Mouse (Mus musculus): ENCODE measurements around the gene Wdr4. TPM values are rescaled to one million over a fixed set of nuclear protein-coding genes. Genes with fewer than 3 reads are reported as not detected.
"Not testable (repeated sequence)": the region's sequence is repeated elsewhere in the genome, so short reads cannot be mapped to it uniquely, and the experiment has no call there.

The Wdr4 gene
- polyA plus RNA-seq, 1 experiment = 13.8 TPM

DNA sequence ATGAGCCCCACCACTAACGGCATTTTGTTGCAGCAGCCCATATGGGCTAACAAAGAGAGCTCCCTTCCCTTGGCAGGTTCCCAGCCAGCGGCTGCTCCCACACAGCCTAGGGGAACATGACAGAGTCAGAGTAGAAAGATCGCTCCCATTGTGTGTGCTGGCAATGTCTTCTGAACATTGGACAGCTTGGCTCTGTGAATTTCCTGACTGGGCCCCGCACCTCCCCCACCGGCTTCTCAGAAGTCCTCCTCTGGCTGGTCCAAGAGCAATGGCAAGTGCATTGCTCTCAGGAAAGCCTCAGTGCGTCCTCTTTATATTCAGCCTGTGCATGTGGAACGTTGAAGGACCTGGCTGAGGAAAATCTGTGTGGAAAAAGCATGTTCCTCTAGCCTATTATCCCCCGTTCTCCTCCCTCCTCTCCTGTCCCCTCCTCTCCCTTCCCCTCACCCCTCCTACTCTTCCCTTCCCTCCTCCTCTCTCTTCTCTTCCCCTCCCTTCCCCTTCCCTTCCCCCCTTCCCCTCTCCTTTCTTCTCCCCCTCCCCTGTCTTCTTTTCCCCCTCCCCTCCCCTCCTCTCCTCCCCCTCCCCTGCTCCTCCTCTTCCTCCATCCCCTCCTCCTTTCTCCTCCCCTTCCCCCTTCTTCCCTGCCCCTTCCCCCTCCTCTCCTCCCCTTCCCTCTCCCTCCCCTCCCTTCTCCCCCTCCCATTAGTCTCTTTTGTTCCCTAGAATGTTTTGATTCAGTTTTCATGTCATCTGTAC is 16.3 kb upstream of the Wdr4 start:
- Histone ChIP-seq H3K4me1 (ENCODE audit: control insufficient read depth, insufficient read depth, low read length) (peaks cover 6% of the 10 kb centered on the region), H3K4me3 (ENCODE audit: insufficient read depth, low read length) (no peak overlapping the region), H3K27ac (ENCODE audit: insufficient read depth, low read depth, low read length) (no peak overlapping the region)
- TF ChIP-seq CTCF (IDR thresholded peaks at IDR 0.05; ENCODE audit: low read depth, low read length) (no peak), POLR2A (IDR thresholded peaks at IDR 0.05; ENCODE audit: borderline replicate concordance, low read depth, low read length) (no peak)

DNA sequence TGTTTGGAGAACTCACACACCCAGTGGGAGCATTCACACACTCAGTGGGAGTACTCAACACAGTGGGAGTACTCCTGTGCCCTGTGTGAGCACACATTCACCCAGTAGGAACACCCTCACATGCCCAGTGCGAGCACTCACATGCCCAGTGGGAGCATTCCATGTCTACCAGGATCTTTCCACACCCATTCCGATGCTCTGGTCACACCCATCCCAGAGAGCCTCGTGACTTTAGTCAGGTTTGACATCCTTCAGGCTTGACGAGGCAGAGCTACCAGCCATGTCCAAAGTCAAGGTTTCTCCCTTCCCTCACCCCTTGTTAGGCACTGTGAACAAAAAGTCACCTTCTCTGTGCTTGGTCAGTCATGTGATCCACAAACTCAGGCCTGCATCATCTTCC is 15.6 kb upstream of the Wdr4 start:
- peaks cover 6% of the 10 kb centered on the region for H3K4me1 ChIP-seq (ENCODE audit: control insufficient read depth, insufficient read depth, low read length)
- H3K27ac ChIP-seq (ENCODE audit: insufficient read depth, low read depth, low read length) = no peak overlapping the region
- no peak overlapping the region for H3K4me3 ChIP-seq (ENCODE audit: insufficient read depth, low read length)
- TF ChIP-seq POLR2A (IDR thresholded peaks at IDR 0.05; ENCODE audit: borderline replicate concordance, low read depth, low read length) = no peak
- no peak for TF ChIP-seq CTCF (IDR thresholded peaks at IDR 0.05; ENCODE audit: low read depth, low read length)

DNA sequence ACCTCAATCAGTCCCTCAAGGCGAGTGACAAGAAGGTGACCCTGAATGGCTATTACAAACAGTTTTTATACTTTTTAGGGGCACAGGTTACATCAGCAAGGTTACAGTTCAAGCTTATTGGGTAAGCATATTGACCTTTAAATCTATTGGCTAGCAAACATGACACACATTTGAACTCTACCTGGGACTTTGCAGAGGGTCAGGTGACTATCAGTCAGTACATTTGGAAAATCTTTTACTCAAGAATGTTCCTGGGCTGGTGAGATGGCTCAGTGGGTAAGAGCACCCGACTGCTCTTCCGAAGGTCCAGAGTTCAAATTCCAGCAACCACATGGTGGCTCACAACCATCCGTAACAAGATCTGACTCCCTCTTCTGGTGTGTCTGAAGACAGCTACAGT is 12.6 kb upstream of the Wdr4 start:
- H3K27ac ChIP-seq (ENCODE audit: insufficient read depth, low read depth, low read length); H3K4me3 ChIP-seq (ENCODE audit: insufficient read depth, low read length); H3K4me1 ChIP-seq (ENCODE audit: control insufficient read depth, insufficient read depth, low read length): not testable (repeated sequence)

DNA sequence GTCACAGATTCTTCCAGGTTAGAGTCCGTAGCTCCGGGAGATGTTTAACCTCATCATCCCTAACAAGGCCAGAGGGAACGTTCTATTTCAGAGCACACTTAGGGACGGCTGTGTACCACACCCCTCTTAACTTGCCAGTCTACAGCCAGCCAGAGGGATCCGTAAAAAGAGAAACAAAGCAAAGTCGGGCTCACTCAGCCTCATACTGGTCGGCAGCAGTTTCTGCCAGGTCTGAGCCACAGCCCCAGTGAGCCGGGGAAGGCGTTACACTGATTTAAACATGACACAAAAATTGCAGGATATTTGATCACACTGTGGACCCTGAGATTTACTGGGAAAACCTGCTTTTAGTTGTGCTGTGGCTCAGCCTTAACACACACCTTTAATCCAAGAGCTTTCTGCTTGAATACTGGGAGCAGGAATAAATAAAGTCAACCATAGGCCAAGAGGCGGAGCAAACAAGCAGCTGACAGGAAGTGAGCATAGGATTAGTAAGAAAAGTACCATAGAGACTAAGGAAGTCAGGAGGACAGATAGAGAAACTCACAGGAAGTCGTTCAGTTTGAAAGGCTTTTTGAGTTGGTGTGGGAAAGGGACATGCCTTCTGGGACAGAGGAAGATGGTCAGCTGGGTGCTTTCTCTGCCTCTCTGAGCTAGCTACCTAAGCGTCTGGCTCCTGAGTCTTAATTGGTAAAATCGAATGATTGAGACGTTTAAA is 11.8 kb upstream of the Wdr4 start:
- H3K4me3 ChIP-seq (ENCODE audit: insufficient read depth, low read length) = no peak overlapping the region
- peaks cover 6% of the 10 kb centered on the region for H3K4me1 ChIP-seq (ENCODE audit: control insufficient read depth, insufficient read depth, low read length)
- no peak overlapping the region for H3K27ac ChIP-seq (ENCODE audit: insufficient read depth, low read depth, low read length)
- no peak for TF ChIP-seq CTCF (IDR thresholded peaks at IDR 0.05; ENCODE audit: low read depth, low read length)
- TF ChIP-seq POLR2A (IDR thresholded peaks at IDR 0.05; ENCODE audit: borderline replicate concordance, low read depth, low read length) = no peak

DNA sequence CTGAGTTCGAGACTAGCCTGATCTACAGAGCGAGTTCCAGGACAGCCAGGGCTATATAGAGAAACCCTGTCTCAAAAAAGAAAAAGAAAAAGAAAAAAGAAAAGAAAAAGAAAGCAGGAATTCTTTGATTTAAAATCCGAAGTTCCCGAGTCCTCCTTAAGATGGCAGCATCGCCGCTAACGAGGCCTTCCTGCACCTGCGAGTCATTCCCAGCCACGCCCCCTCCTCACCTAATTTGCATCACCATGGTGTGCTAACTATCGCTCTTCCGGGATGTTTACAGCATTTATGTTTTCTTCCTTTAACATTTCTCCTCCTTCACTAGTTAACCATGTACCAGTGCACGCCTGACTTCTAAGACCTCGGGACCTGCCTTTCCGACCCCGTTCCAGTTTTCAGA is 9.5 kb upstream of the Wdr4 start:
- Histone ChIP-seq H3K4me3 (ENCODE audit: insufficient read depth, low read length) (no peak overlapping the region), H3K27ac (ENCODE audit: insufficient read depth, low read depth, low read length) (no peak overlapping the region), H3K4me1 (ENCODE audit: control insufficient read depth, insufficient read depth, low read length) (no peaks in the 10 kb centered on the region)
- TF ChIP-seq CTCF (IDR thresholded peaks at IDR 0.05; ENCODE audit: low read depth, low read length) (no peak), POLR2A (IDR thresholded peaks at IDR 0.05; ENCODE audit: borderline replicate concordance, low read depth, low read length) (no peak)

DNA sequence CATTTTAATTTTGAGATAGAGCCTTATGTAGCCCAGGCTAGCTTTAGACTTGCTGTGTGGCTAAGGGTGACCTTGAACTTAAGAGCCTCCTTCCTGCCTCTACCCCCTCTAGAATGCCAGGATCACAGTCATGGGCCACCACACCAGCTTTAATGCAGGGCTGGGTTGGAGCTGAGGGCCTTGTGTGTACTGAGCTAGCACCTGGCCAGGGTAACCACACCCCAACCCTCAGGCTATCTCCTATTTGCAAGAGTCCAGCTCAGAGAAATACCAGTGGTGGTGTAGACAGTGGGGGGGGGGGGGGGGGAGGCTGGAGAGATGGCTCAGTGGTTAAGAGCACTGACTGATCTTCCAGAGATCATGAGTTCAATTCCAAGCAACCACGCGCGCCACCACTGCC is 6.0 kb upstream of the Wdr4 start:
- Histone ChIP-seq H3K4me3 (ENCODE audit: insufficient read depth, low read length) (no peak overlapping the region), H3K4me1 (ENCODE audit: control insufficient read depth, insufficient read depth, low read length) (peaks cover 7% of the 10 kb centered on the region), H3K27ac (ENCODE audit: insufficient read depth, low read depth, low read length) (no peak overlapping the region)
- TF ChIP-seq CTCF (IDR thresholded peaks at IDR 0.05; ENCODE audit: low read depth, low read length) (no peak), POLR2A (IDR thresholded peaks at IDR 0.05; ENCODE audit: borderline replicate concordance, low read depth, low read length) (no peak)

DNA sequence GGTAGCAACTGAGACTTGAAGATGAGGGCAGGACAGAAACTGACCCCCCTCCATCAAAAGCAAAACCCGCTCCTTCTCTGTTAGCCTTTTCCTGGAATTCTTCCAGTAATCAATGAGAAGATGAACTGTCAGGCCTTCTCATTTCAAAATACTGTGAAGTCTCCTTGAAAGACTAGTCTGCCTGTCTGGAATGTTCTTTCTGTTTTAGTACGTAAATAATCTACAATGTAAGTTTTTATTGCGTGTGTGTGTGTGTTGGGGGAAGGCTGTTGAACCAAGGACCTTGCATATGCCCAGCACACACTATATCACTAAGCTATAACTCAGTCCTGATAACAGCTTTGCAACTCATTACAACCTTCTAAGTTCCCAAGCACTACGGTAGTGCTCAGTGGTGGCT is 5.3 kb upstream of the Wdr4 start:
- H3K27ac ChIP-seq (ENCODE audit: insufficient read depth, low read depth, low read length) = no peak overlapping the region
- TF ChIP-seq CTCF (IDR thresholded peaks at IDR 0.05; ENCODE audit: low read depth, low read length) (no peak), POLR2A (IDR thresholded peaks at IDR 0.05; ENCODE audit: borderline replicate concordance, low read depth, low read length) (no peak)

DNA sequence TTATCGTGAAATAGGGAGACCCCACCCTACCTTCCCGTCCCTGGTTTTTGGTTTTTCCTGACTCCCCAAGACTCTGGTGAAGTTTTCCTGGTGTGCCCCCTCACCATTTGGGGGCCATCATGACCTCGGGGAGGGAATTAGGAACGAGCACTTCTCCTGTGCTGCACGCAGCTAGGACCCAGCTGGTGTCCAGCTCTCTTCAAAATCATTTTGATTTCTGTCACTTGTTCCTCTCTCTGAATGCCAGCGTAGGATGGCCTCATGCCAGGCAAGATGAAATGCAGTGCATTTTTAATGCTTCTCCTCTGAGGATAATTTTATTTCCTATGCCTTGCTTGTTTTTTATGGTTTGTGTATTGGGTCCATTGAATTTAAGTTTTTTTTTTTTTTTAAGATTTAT is 2.2 kb upstream of the Wdr4 start:
- peaks cover 7% of the 10 kb centered on the region for H3K4me1 ChIP-seq (ENCODE audit: control insufficient read depth, insufficient read depth, low read length)
- H3K27ac ChIP-seq (ENCODE audit: insufficient read depth, low read depth, low read length) = no peak overlapping the region
- H3K4me3 ChIP-seq (ENCODE audit: insufficient read depth, low read length) = no peak overlapping the region
- TF ChIP-seq POLR2A (IDR thresholded peaks at IDR 0.05; ENCODE audit: borderline replicate concordance, low read depth, low read length) (no peak), CTCF (IDR thresholded peaks at IDR 0.05; ENCODE audit: low read depth, low read length) (no peak)

More for the DNA sequence above, 5.3 kb upstream of the Wdr4 start:
- Histone ChIP-seq H3K4me1 (ENCODE audit: control insufficient read depth, insufficient read depth, low read length) (peaks cover 7% of the 10 kb centered on the region), H3K4me3 (ENCODE audit: insufficient read depth, low read length) (no peak overlapping the region)

DNA sequence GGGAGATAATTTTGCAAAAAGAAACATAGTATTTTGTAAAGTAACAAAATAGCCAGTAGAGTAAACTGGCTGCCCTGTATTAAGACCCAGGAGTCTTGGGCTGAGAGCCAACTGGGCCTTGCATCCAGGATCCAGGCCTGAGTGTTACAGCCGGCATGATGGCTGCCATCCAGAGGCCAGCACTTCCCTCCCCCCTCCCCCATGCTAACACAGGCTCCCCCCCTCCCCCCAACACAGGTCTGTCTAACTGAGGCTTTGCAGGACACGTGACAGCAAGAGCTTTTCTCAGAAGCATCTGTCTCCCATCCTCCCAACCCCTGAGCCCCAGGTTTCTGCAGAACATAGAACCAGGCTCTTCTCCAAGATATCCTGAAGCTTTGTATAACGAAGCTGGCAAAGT is 1.1 kb upstream of the Wdr4 start:
- no peak overlapping the region for H3K27ac ChIP-seq (ENCODE audit: insufficient read depth, low read depth, low read length)
- H3K4me1 ChIP-seq (ENCODE audit: control insufficient read depth, insufficient read depth, low read length) = peaks cover 7% of the 10 kb centered on the region
- TF ChIP-seq CTCF (IDR thresholded peaks at IDR 0.05; ENCODE audit: low read depth, low read length) (no peak), POLR2A (IDR thresholded peaks at IDR 0.05; ENCODE audit: borderline replicate concordance, low read depth, low read length) (0 out of 2 replicates have a peak, but pooled peaks have one; percentile 12)
- peak overlapping the region; percentile 72 for H3K4me3 ChIP-seq (ENCODE audit: insufficient read depth, low read length)

DNA sequence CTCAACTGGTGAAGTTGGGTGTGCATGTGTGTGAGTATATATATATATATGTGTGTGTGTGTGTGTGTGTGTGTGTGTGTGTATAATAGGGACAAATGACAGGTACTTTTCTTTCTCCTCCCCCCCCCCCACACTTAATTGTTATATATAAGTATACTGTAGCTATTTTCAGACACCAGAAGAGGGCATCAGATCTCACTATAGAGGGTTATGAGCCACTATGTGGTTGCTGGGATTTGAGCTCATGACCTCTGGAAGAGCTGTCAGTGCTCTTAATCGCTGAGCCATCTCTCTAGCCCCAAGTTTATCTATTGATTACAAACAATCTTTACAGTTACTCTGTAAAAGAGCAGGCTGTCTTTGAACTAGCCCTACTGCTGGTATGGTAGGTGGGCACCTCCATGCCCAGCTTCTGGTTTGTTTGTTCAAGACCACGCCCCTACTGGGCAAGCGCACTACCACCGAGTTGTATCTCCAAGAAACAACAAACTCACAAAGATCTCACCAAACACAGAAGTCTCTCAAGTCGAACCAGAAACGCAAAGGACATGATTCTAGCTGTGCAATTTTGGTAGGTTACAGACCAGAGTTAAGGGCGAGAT is 335 bp downstream of the Wdr4 start:
- H3K27ac ChIP-seq (ENCODE audit: insufficient read depth, low read depth, low read length) = peak overlapping the region; percentile 63
- peak overlapping the region; percentile 67 for H3K4me3 ChIP-seq (ENCODE audit: insufficient read depth, low read length)
- TF ChIP-seq POLR2A (IDR thresholded peaks at IDR 0.05; ENCODE audit: borderline replicate concordance, low read depth, low read length) (no peak), CTCF (IDR thresholded peaks at IDR 0.05; ENCODE audit: low read depth, low read length) (no peak)
- peaks cover 7% of the 10 kb centered on the region for H3K4me1 ChIP-seq (ENCODE audit: control insufficient read depth, insufficient read depth, low read length)
